Mouse (Mus musculus): Measurements from ENCODE around the gene Zeb2. TPM values are rescaled to one million over a fixed set of nuclear protein-coding genes. Genes with fewer than 3 reads are reported as not detected.

The Zeb2 gene
- polyA plus RNA-seq (2012; fragmentation: generic; extraction: Trizol), result 9.8 TPM
- long read RNA-seq, experiment 1, full-length matches to known transcripts, result 2 of 8 reads
- long read RNA-seq, experiment 1, partial matches to known transcripts, result 4 of 8 reads
- long read RNA-seq, experiment 1, other reads (novel, unspliced or antisense), result 2 of 8 reads
- long read RNA-seq, experiment 2, full-length matches to known transcripts, result 16 of 21 reads
- long read RNA-seq, experiment 2, partial matches to known transcripts, result 2 of 21 reads
- long read RNA-seq, experiment 2, other reads (novel, unspliced or antisense), result 3 of 21 reads

- Histone ChIP-seq H3K79me3 (ENCODE audit: low read depth) (no peaks in the 10 kb centered on the region), H3K4me3 (ENCODE audit: insufficient read depth, poor library complexity, severe bottlenecking) (peak within 1 kb of the TSS; percentile 48), H3K36me3 (ENCODE audit: control insufficient read depth, insufficient read depth) (no peaks in the 10 kb centered on the region), H3ac (ENCODE audit: control insufficient read depth, insufficient read length, low read depth) (peak within 1 kb of the TSS; percentile 70), H3K79me2 (ENCODE audit: control insufficient read depth, insufficient read depth) (peaks cover 5% of the 10 kb centered on the region), H3K27me3 (ENCODE audit: control insufficient read depth, insufficient read depth, insufficient read length) (no peaks in the 10 kb centered on the region)
- TF ChIP-seq MYOD1 (IDR thresholded peaks at IDR 0.05; ENCODE audit: control insufficient read depth, insufficient read length, low read depth), result no peak
- no peak for TF ChIP-seq USF1 (IDR thresholded peaks at IDR 0.05; ENCODE audit: low read depth)
- no peak for TF ChIP-seq CTCF (IDR thresholded peaks at IDR 0.05; ENCODE audit: control insufficient read depth, insufficient read depth, insufficient read length)
- TF ChIP-seq MAX (IDR thresholded peaks at IDR 0.05), result no peak
- no peak for TF ChIP-seq FOSL1 (IDR thresholded peaks at IDR 0.05; ENCODE audit: insufficient read depth, low read length, poor library complexity, severe bottlenecking)
- TF ChIP-seq MYOG (IDR thresholded peaks at IDR 0.05; ENCODE audit: control insufficient read depth, extremely low read depth, insufficient read length), result no peak
- TF ChIP-seq CEBPB (IDR thresholded peaks at IDR 0.05; ENCODE audit: low read depth), result no peak
These were observed at the start of gene Zeb2 for GRCm38 (mm10) chr2:45117087-45117561. Zeb2 (minus strand) TSS chr2:45117395.

- Histone ChIP-seq H3ac (ENCODE audit: control insufficient read depth, insufficient read length, low read depth) (no peak overlapping the region), H3K36me3 (ENCODE audit: control insufficient read depth, insufficient read depth) (no peaks in the 10 kb centered on the region), H3K79me3 (ENCODE audit: low read depth) (no peaks in the 10 kb centered on the region), H3K4me3 (ENCODE audit: insufficient read depth, poor library complexity, severe bottlenecking) (no peak overlapping the region), H3K79me2 (ENCODE audit: control insufficient read depth, insufficient read depth) (no peaks in the 10 kb centered on the region), H3K27me3 (ENCODE audit: control insufficient read depth, insufficient read depth, insufficient read length) (no peaks in the 10 kb centered on the region)
- no peak for TF ChIP-seq MYOD1 (IDR thresholded peaks at IDR 0.05; ENCODE audit: control insufficient read depth, insufficient read length, low read depth)
- no peak for TF ChIP-seq MYOG (IDR thresholded peaks at IDR 0.05; ENCODE audit: control insufficient read depth, extremely low read depth, insufficient read length)
- no peak for TF ChIP-seq MAX (IDR thresholded peaks at IDR 0.05)
- no peak for TF ChIP-seq CTCF (IDR thresholded peaks at IDR 0.05; ENCODE audit: control insufficient read depth, insufficient read depth, insufficient read length)
- no peak for TF ChIP-seq FOSL1 (IDR thresholded peaks at IDR 0.05; ENCODE audit: insufficient read depth, low read length, poor library complexity, severe bottlenecking)
- TF ChIP-seq CEBPB (IDR thresholded peaks at IDR 0.05; ENCODE audit: low read depth), result no peak
- TF ChIP-seq USF1 (IDR thresholded peaks at IDR 0.05; ENCODE audit: low read depth), result no peak
These were observed 41.6 kb upstream of the Zeb2 start for GRCm38 (mm10) chr2:45158785-45159184.

- H3K27me3 ChIP-seq (ENCODE audit: control insufficient read depth, insufficient read depth, insufficient read length), result no peaks in the 10 kb centered on the region
- H3ac ChIP-seq (ENCODE audit: control insufficient read depth, insufficient read length, low read depth), result no peak overlapping the region
- no peaks in the 10 kb centered on the region for H3K79me2 ChIP-seq (ENCODE audit: control insufficient read depth, insufficient read depth)
- no peak for TF ChIP-seq USF1 (IDR thresholded peaks at IDR 0.05; ENCODE audit: low read depth)
- no peaks in the 10 kb centered on the region for H3K36me3 ChIP-seq (ENCODE audit: control insufficient read depth, insufficient read depth)
- H3K4me3 ChIP-seq (ENCODE audit: insufficient read depth, poor library complexity, severe bottlenecking), result no peak overlapping the region
- no peaks in the 10 kb centered on the region for H3K79me3 ChIP-seq (ENCODE audit: low read depth)
These were observed 41.2 kb upstream of the Zeb2 start for GRCm38 (mm10) chr2:45158351-45158782.

- TF ChIP-seq MYOD1 (IDR thresholded peaks at IDR 0.05; ENCODE audit: control insufficient read depth, insufficient read length, low read depth) (no peak), USF1 (IDR thresholded peaks at IDR 0.05; ENCODE audit: low read depth) (no peak), MYOG (IDR thresholded peaks at IDR 0.05; ENCODE audit: control insufficient read depth, extremely low read depth, insufficient read length) (no peak)
- H3K79me2 ChIP-seq (ENCODE audit: control insufficient read depth, insufficient read depth), result no peaks in the 10 kb centered on the region
- H3K79me3 ChIP-seq (ENCODE audit: low read depth), result no peaks in the 10 kb centered on the region
- H3K36me3 ChIP-seq (ENCODE audit: control insufficient read depth, insufficient read depth), result no peaks in the 10 kb centered on the region
- H3K27me3 ChIP-seq (ENCODE audit: control insufficient read depth, insufficient read depth, insufficient read length), result no peaks in the 10 kb centered on the region
- H3ac ChIP-seq (ENCODE audit: control insufficient read depth, insufficient read length, low read depth), result no peak overlapping the region
- H3K4me3 ChIP-seq (ENCODE audit: insufficient read depth, poor library complexity, severe bottlenecking), result no peak overlapping the region
These were observed 36.1 kb upstream of the Zeb2 start for GRCm38 (mm10) chr2:45153315-45153714.

GRCm38 (mm10) chr2:45143162-45143561 lies 26.0 kb upstream of the Zeb2 start:
- Histone ChIP-seq H3K27me3 (ENCODE audit: control insufficient read depth, insufficient read depth, insufficient read length) (no peaks in the 10 kb centered on the region), H3ac (ENCODE audit: control insufficient read depth, insufficient read length, low read depth) (no peak overlapping the region), H3K36me3 (ENCODE audit: control insufficient read depth, insufficient read depth) (no peaks in the 10 kb centered on the region), H3K79me3 (ENCODE audit: low read depth) (no peaks in the 10 kb centered on the region), H3K79me2 (ENCODE audit: control insufficient read depth, insufficient read depth) (no peaks in the 10 kb centered on the region), H3K4me3 (ENCODE audit: insufficient read depth, poor library complexity, severe bottlenecking) (no peak overlapping the region)
- no peak for TF ChIP-seq FOSL1 (IDR thresholded peaks at IDR 0.05; ENCODE audit: insufficient read depth, low read length, poor library complexity, severe bottlenecking)
- TF ChIP-seq USF1 (IDR thresholded peaks at IDR 0.05; ENCODE audit: low read depth), result no peak
- TF ChIP-seq MAX (IDR thresholded peaks at IDR 0.05), result no peak
- TF ChIP-seq MYOD1 (IDR thresholded peaks at IDR 0.05; ENCODE audit: control insufficient read depth, insufficient read length, low read depth), result no peak
- TF ChIP-seq CTCF (IDR thresholded peaks at IDR 0.05; ENCODE audit: control insufficient read depth, insufficient read depth, insufficient read length), result no peak
- no peak for TF ChIP-seq MYOG (IDR thresholded peaks at IDR 0.05; ENCODE audit: control insufficient read depth, extremely low read depth, insufficient read length)
- TF ChIP-seq CEBPB (IDR thresholded peaks at IDR 0.05; ENCODE audit: low read depth), result no peak

- H3K79me2 ChIP-seq (ENCODE audit: control insufficient read depth, insufficient read depth), result no peaks in the 10 kb centered on the region
- no peaks in the 10 kb centered on the region for H3K27me3 ChIP-seq (ENCODE audit: control insufficient read depth, insufficient read depth, insufficient read length)
- no peak overlapping the region for H3ac ChIP-seq (ENCODE audit: control insufficient read depth, insufficient read length, low read depth)
- no peak overlapping the region for H3K4me3 ChIP-seq (ENCODE audit: insufficient read depth, poor library complexity, severe bottlenecking)
- TF ChIP-seq CEBPB (IDR thresholded peaks at IDR 0.05; ENCODE audit: low read depth) (no peak), MAX (IDR thresholded peaks at IDR 0.05) (no peak), MYOG (IDR thresholded peaks at IDR 0.05; ENCODE audit: control insufficient read depth, extremely low read depth, insufficient read length) (no peak), FOSL1 (IDR thresholded peaks at IDR 0.05; ENCODE audit: insufficient read depth, low read length, poor library complexity, severe bottlenecking) (no peak), USF1 (IDR thresholded peaks at IDR 0.05; ENCODE audit: low read depth) (no peak), MYOD1 (IDR thresholded peaks at IDR 0.05; ENCODE audit: control insufficient read depth, insufficient read length, low read depth) (no peak), CTCF (IDR thresholded peaks at IDR 0.05; ENCODE audit: control insufficient read depth, insufficient read depth, insufficient read length) (no peak)
- no peaks in the 10 kb centered on the region for H3K36me3 ChIP-seq (ENCODE audit: control insufficient read depth, insufficient read depth)
- H3K79me3 ChIP-seq (ENCODE audit: low read depth), result no peaks in the 10 kb centered on the region
These were observed 21.7 kb upstream of the Zeb2 start for GRCm38 (mm10) chr2:45138906-45139305.

Data from C2C12 (cell line).